Mouse (Mus musculus): ENCODE measurements around the gene Cox7a1.
A peak's percentile ranks its signal among the peaks of the same experiment; 100 is the strongest.

- TF ChIP-seq CTCF (IDR thresholded peaks at IDR 0.05; ENCODE audit: borderline replicate concordance, insufficient read depth, low read depth, low read length) (no peak), POLR2A (IDR thresholded peaks at IDR 0.05; ENCODE audit: borderline replicate concordance, insufficient read depth, low read length) (peak; percentile 80)
These were observed 47.9 kb downstream of the Cox7a1 start, which contains the start of the genes Polr2i and Tbcb for GRCm38 (mm10) chr7:30231669-30232454.

All from cerebellum, adult 2 months (tissue).